Comparison of ENCODE assay signal across 8 mouse cellular contexts in genomic region chr1:155096620-155097261, GRCm38 (mm10). TPM values are rescaled to one million over a fixed set of nuclear protein-coding genes. Genes with fewer than 3 reads are reported as not detected.
DNase-seq lines count a peak whose midpoint lies in the region; ATAC-seq and TF ChIP-seq lines count a peak whose summit lies in the region.

No protein-coding gene starts in this region.

- peak overlapping the region; percentile 97 for H3K4me3 ChIP-seq in left cerebral cortex, adult 2 months
- H3K4me3 ChIP-seq in embryonic facial prominence, embryonic 11.5 days (ENCODE audit: low read depth, low read length) = peak overlapping the region; percentile 99
- H3K4me3 ChIP-seq in limb, embryonic 10.5 days = peak overlapping the region; percentile 100
- peak overlapping the region; percentile 100 for H3K4me3 ChIP-seq in neural tube, embryonic 12.5 days

- H3K27ac ChIP-seq in left cerebral cortex, adult 2 months = peak overlapping the region; percentile 97
- H3K27ac ChIP-seq in embryonic facial prominence, embryonic 11.5 days (replicated peaks; ENCODE audit: low read depth, low read length) = no peak overlapping the region
- no peak overlapping the region for H3K27ac ChIP-seq in limb, embryonic 10.5 days
- H3K27ac ChIP-seq in neural tube, embryonic 12.5 days = no peak overlapping the region

- H3K27me3 ChIP-seq in embryonic facial prominence, embryonic 11.5 days (ENCODE audit: control insufficient read depth, insufficient read depth, low read length) = no peaks in the 10 kb centered on the region
- no peaks in the 10 kb centered on the region for H3K27me3 ChIP-seq in limb, embryonic 10.5 days (ENCODE audit: low read depth, poor library complexity, severe bottlenecking)
- H3K27me3 ChIP-seq in neural tube, embryonic 12.5 days (replicated peaks) = no peaks in the 10 kb centered on the region

- ATAC-seq in embryonic facial prominence, embryonic 11.5 days (replicated peaks; ENCODE audit: insufficient number of reproducible peaks, low FRiP score, low TSS enrichment, low read depth) = no peak
- no peak for ATAC-seq in neural tube, embryonic 12.5 days (ENCODE audit: low FRiP score, low read depth)

- H3K9me3 ChIP-seq in embryonic facial prominence, embryonic 11.5 days (replicated peaks; ENCODE audit: control insufficient read depth, low read length) = no peaks in the 10 kb centered on the region
- H3K9me3 ChIP-seq in limb, embryonic 10.5 days (replicated peaks) = no peaks in the 10 kb centered on the region
- H3K9me3 ChIP-seq in neural tube, embryonic 12.5 days = no peaks in the 10 kb centered on the region

- no peak overlapping the region for H3K9ac ChIP-seq in embryonic facial prominence, embryonic 11.5 days (replicated peaks; ENCODE audit: low read length)
- H3K9ac ChIP-seq in neural tube, embryonic 12.5 days = no peak overlapping the region

- intact Hi-C loops in left cerebral cortex, adult 2 months (cut with DNase I) = loop anchor here (5.0 kb wide), 1 partner anchor 61 kb away; the partner anchor contains the start of gene Stx6
- intact Hi-C loops in left cerebral cortex, postnatal 36 days (cut with DNase I) = loop anchor here (5.0 kb wide), 3 partner anchors 61 to 121 kb away; partner anchors contain the start of gene Stx6

- TF ChIP-seq CTCF in left cerebral cortex, adult 2 months (IDR thresholded peaks at IDR 0.05) = no peak

- no peaks in the 10 kb centered on the region; the same call in 1 of the 2 replicates for H3K36me3 ChIP-seq in embryonic facial prominence, embryonic 11.5 days (replicated peaks; ENCODE audit: control insufficient read depth, insufficient read depth, low read depth, low read length)
- H3K36me3 ChIP-seq in limb, embryonic 10.5 days = peaks cover 11% of the 10 kb centered on the region
- H3K36me3 ChIP-seq in neural tube, embryonic 12.5 days = no peaks in the 10 kb centered on the region

- DNase-seq in left cerebral cortex, adult 2 months (ENCODE audit: extremely low spot score in 1 of 2, low spot score in 2 of 2) = no peak
- no peak for DNase-seq in left cerebral cortex, postnatal 36 days (ENCODE audit: low spot score in 2 of 2)
- DNase-seq in embryonic facial prominence, embryonic 11.5 days (ENCODE audit: low spot score) = no peak
- no peak for DNase-seq in limb, embryonic 10.5 days (ENCODE audit: low spot score)
- DNase-seq in thymus, postnatal 14 days = no peak
- DNase-seq in frontal cortex, adult 2 months (ENCODE audit: extremely low spot score in 1 of 2, low spot score in 1 of 2) = no peak
- DNase-seq in urinary bladder, adult 2 months (ENCODE audit: low spot score) = no peak

- peak overlapping the region; percentile 85 for H3K4me2 ChIP-seq in embryonic facial prominence, embryonic 11.5 days (ENCODE audit: low read depth, low read length)
- peak overlapping the region; percentile 79 for H3K4me2 ChIP-seq in neural tube, embryonic 12.5 days (replicated peaks)

- peaks cover 12% of the 10 kb centered on the region for H3K4me1 ChIP-seq in embryonic facial prominence, embryonic 11.5 days (ENCODE audit: control insufficient read depth, insufficient read depth, low read length)
- H3K4me1 ChIP-seq in limb, embryonic 10.5 days = peaks cover 44% of the 10 kb centered on the region
- peaks cover 32% of the 10 kb centered on the region for H3K4me1 ChIP-seq in neural tube, embryonic 12.5 days

- WGBS in embryonic facial prominence, embryonic 11.5 days = 74% methylated on average over 4 of the region's 4 CpGs
- 82% methylated on average over 4 of the region's 4 CpGs for WGBS in limb, embryonic 10.5 days
- 88% methylated on average over 4 of the region's 4 CpGs for WGBS in neural tube, embryonic 12.5 days

RNA-seq across cellular contexts. Expression of gene Ier5, which starts 2.7 kb away (rescaled TPM):
- 10 to 100 TPM; 60.4 to 75.1 TPM for total RNA-seq in left cerebral cortex, adult 2 months (2021)
- 10 to 100 TPM; 49.2 to 64.5 TPM for total RNA-seq in left cerebral cortex, postnatal 36 days (2021)
- polyA plus RNA-seq in embryonic facial prominence, embryonic 11.5 days (2014; fragmentation: Nextera tagmentation; extraction: Ambion mirVana) = 16.4 and 19.0 TPM in 2 replicates
- polyA plus RNA-seq in limb, embryonic 10.5 days (2016; fragmentation: Nextera tagmentation; extraction: Ambion mirVana) = 4.5 and 6.9 TPM in 2 replicates
- 18.9 and 23.2 TPM in 2 replicates for polyA plus RNA-seq in neural tube, embryonic 12.5 days (2016; fragmentation: Nextera tagmentation; extraction: Ambion mirVana)
- polyA plus RNA-seq in frontal cortex, adult 2 months (2012; rRNA removed) = 33.2 and 37.6 TPM in 2 replicates
- 29.7 and 40.7 TPM in 2 replicates for polyA plus RNA-seq in urinary bladder, adult 2 months (2012; rRNA removed)

RNA-seq across cellular contexts. Expression of gene Mr1, which starts 49.9 kb away (rescaled TPM):
- 1 to 10 TPM; 2.1 to 3.1 TPM for total RNA-seq in left cerebral cortex, adult 2 months (2021)
- total RNA-seq in left cerebral cortex, postnatal 36 days (2021) = 1 to 10 TPM; 1.8 to 2.4 TPM
- 3.7 and 4.5 TPM in 2 replicates for polyA plus RNA-seq in embryonic facial prominence, embryonic 11.5 days (2014; fragmentation: Nextera tagmentation; extraction: Ambion mirVana)
- 0.62 and 1.5 TPM in 2 replicates for polyA plus RNA-seq in limb, embryonic 10.5 days (2016; fragmentation: Nextera tagmentation; extraction: Ambion mirVana)
- polyA plus RNA-seq in neural tube, embryonic 12.5 days (2016; fragmentation: Nextera tagmentation; extraction: Ambion mirVana) = 0.76 and 1.0 TPM in 2 replicates
- polyA plus RNA-seq in frontal cortex, adult 2 months (2012; rRNA removed) = 5.2 and 6.3 TPM in 2 replicates
- 24.0 and 31.2 TPM in 2 replicates for polyA plus RNA-seq in urinary bladder, adult 2 months (2012; rRNA removed)
